Mouse (Mus musculus): ENCODE measurements around the gene Erg.

Erg gene

GRCm38 (mm10) chr16:95446368-95446767 is 140.0 kb downstream of the Erg start:
- no peak for DNase-seq (ENCODE audit: low spot score in 2 of 2)

GRCm38 (mm10) chr16:95442023-95442422 is 144.4 kb downstream of the Erg start:
- no peak for DNase-seq (ENCODE audit: low spot score in 2 of 2)

- DNase-seq (ENCODE audit: low spot score in 2 of 2) = no peak
These were observed 145.2 kb downstream of the Erg start for GRCm38 (mm10) chr16:95441179-95441578.

- no peak for DNase-seq (ENCODE audit: low spot score in 2 of 2)
These were observed 146.1 kb downstream of the Erg start for GRCm38 (mm10) chr16:95440334-95440733.

GRCm38 (mm10) chr16:95439794-95440193 is 146.6 kb downstream of the Erg start:
- no peak for DNase-seq (ENCODE audit: low spot score in 2 of 2)

GRCm38 (mm10) chr16:95438848-95439540 is 147.4 kb downstream of the Erg start:
- DNase-seq (ENCODE audit: low spot score in 2 of 2) = no peak

GRCm38 (mm10) chr16:95436611-95437010 is 149.8 kb downstream of the Erg start:
- no peak for DNase-seq (ENCODE audit: low spot score in 2 of 2)

- DNase-seq (ENCODE audit: low spot score in 2 of 2) = no peak
These were observed 150.3 kb downstream of the Erg start for GRCm38 (mm10) chr16:95436051-95436450.

GRCm38 (mm10) chr16:95434434-95434833 is 152.0 kb downstream of the Erg start:
- no peak for DNase-seq (ENCODE audit: low spot score in 2 of 2)

- DNase-seq (ENCODE audit: low spot score in 2 of 2) = no peak
These were observed 153.8 kb downstream of the Erg start for GRCm38 (mm10) chr16:95432540-95432971.

- DNase-seq (ENCODE audit: low spot score in 2 of 2) = no peak
These were observed 156.5 kb downstream of the Erg start for GRCm38 (mm10) chr16:95429851-95430250.

- DNase-seq (ENCODE audit: low spot score in 2 of 2) = no peak
These were observed 158.2 kb downstream of the Erg start for GRCm38 (mm10) chr16:95428239-95428638.

GRCm38 (mm10) chr16:95427512-95427911 is 158.9 kb downstream of the Erg start:
- no peak for DNase-seq (ENCODE audit: low spot score in 2 of 2)

GRCm38 (mm10) chr16:95422658-95423073 is 163.7 kb downstream of the Erg start:
- peak in 1 of 2 experiments; percentile 47 for DNase-seq (ENCODE audit: low spot score in 2 of 2)

- DNase-seq (ENCODE audit: low spot score in 2 of 2) = no peak
These were observed 165.0 kb downstream of the Erg start for GRCm38 (mm10) chr16:95421235-95421886.

- DNase-seq (ENCODE audit: low spot score in 2 of 2) = no peak
These were observed 170.5 kb downstream of the Erg start for GRCm38 (mm10) chr16:95415921-95416320.

- DNase-seq (ENCODE audit: low spot score in 2 of 2) = no peak
These were observed 171.0 kb downstream of the Erg start for GRCm38 (mm10) chr16:95415372-95415771.

- no peak for DNase-seq (ENCODE audit: low spot score in 2 of 2)
These were observed 172.9 kb downstream of the Erg start for GRCm38 (mm10) chr16:95413401-95413959.

- no peak for DNase-seq (ENCODE audit: low spot score in 2 of 2)
These were observed 178.3 kb downstream of the Erg start for GRCm38 (mm10) chr16:95408096-95408495.

GRCm38 (mm10) chr16:95405496-95405895 is 180.9 kb downstream of the Erg start:
- no peak for DNase-seq (ENCODE audit: low spot score in 2 of 2)

GRCm38 (mm10) chr16:95403453-95403852 is 182.9 kb downstream of the Erg start:
- no peak for DNase-seq (ENCODE audit: low spot score in 2 of 2)

GRCm38 (mm10) chr16:95401869-95402268 is 184.5 kb downstream of the Erg start:
- no peak for DNase-seq (ENCODE audit: low spot score in 2 of 2)

- DNase-seq (ENCODE audit: low spot score in 2 of 2) = peak; percentile 49 to 58
These were observed 187.5 kb downstream of the Erg start for GRCm38 (mm10) chr16:95398761-95399343.
